Mouse (Mus musculus) heart, embryonic 10.5 days (tissue): Measurements from ENCODE around the gene Cdkl5. TPM values are rescaled to one million over a fixed set of nuclear protein-coding genes. Genes with fewer than 3 reads are reported as not detected.

ENCODE experiments used
- DNase-seq: peaks from one replicate; pipeline ENCODE4 v3.0.0-alpha.2; 2017; ENCODE audit warnings: low spot score
- H3K27ac ChIP-seq: fragments of 300-500 bp; sonication (generic); 2 replicates; pipeline ENCODE4 v1.5.1; 2016; ENCODE audit warnings: mild to moderate bottlenecking
- H3K27me3 ChIP-seq: fragments of 300-500 bp; sonication (generic); 2 replicates; pipeline ENCODE4 v1.6.1; 2016; ENCODE audit warnings: mild to moderate bottlenecking; ENCODE audit not compliant: poor library complexity, insufficient read depth, severe bottlenecking
- H3K36me3 ChIP-seq: fragments of 300-500 bp; sonication (generic); 2 replicates; pipeline ENCODE4 v1.6.1; 2016; ENCODE audit warnings: mild to moderate bottlenecking, moderate library complexity
- H3K4me1 ChIP-seq: fragments of 300-500 bp; sonication (generic); 2 replicates; pipeline ENCODE4 v1.6.1; 2016; ENCODE audit warnings: mild to moderate bottlenecking
- H3K4me3 ChIP-seq: fragments of 300-500 bp; sonication (generic); 2 replicates; pipeline ENCODE4 v1.5.1; 2016; ENCODE audit warnings: mild to moderate bottlenecking, moderate library complexity
- H3K9me3 ChIP-seq: fragments of 300-500 bp; sonication (generic); 2 replicates; pipeline ENCODE4 v1.6.1; 2016; ENCODE audit warnings: mild to moderate bottlenecking, moderate library complexity
- WGBS: fragments of 180-500 bp; shearing (Covaris S2); methylation state at CpG from one replicate; pipeline ENCODE4 v1.1.7; 2016; 5-methylcytosine and 5-hydroxymethylcytosine counted together
- polyA plus RNA-seq: library from polyadenylated mRNA; unstranded; fragments of >200 nt; fragmentation: Nextera tagmentation; extraction: Ambion mirVana; gene quantifications from 2 replicates; pipeline ENCODE4 v1.2.1, GENCODE M21; 2016

The Cdkl5 gene
- polyA plus RNA-seq, 1 experiment from 2014 or later, result 1.6 TPM

DNA sequence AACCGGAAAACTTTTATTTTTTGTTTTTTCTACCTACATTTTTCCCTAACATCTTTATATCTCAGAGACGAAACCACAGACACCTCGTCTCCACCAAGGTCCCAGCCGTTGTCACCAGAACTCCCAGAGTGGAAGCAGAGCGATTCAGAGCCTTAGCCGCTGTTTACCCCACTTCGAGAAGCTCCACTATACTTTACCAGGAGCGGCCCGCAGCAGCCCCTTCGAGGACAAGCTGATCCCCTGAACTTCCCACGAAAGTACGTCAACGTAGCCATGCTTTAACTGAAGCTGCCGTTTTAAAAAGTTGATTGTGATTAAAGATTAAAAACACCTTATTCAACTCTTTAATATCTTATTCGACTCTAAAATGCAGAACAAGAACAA lies 228.3 kb downstream of the Cdkl5 start:
- Histone ChIP-seq H3K27me3 (peaks cover 14% of the 10 kb centered on the region; the same call in 1 of the 2 replicates), H3K4me3 (peak overlapping the region; percentile 58), H3K9me3 (no peaks in the 10 kb centered on the region), H3K27ac (peak overlapping the region; percentile 72; the same call in 1 of the 2 replicates), H3K36me3 (no peaks in the 10 kb centered on the region), H3K4me1 (no peaks in the 10 kb centered on the region)
- DNase-seq, result peak; percentile 76
- WGBS, result 32% methylated on average over 15 of the region's 15 CpGs

DNA sequence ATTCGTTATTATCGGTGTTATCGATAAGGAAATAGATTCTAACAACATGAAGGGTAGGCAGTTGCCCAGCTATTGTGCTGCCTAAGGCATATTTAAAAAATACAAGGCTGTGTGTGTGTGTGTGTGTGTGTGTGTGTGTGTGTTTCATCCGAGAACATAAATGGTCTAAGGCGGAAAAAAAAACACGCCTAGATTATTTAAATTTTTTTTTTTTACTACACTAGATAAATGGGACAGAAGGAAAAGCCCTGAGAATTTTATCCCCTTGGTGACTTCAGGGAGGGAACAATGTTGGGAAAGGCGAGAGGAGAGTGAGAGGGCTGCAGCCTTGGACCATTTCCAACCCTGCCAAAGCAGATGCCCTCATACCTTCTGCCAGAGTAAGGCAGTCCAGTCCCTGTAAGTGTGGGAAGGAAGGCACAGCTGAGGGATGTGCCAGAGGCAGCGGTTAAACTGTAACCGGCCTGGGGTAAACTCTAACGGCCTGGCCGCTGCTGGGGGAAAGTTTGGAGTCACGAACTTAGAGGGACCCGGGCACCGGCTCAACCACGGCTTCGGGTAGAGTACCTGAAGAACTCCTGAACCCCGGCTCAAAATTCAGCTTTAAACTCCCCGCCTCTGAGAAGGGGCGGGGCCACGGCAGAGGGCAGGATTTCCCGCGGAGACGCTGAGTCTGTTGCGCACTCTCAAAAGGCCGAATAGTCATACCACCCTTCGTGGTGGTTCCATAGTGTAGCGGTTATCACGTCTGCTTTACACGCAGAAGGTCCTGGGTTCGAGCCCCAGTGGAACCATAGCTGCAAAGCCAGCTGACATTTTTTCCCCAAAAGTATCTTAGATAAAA lies 228.9 kb downstream of the Cdkl5 start:
- WGBS, result 24% methylated on average over 30 of the region's 30 CpGs
- Histone ChIP-seq H3K27me3 (peaks cover 7% of the 10 kb centered on the region; the same call in 1 of the 2 replicates), H3K27ac (no peak overlapping the region; the same call in 1 of the 2 replicates), H3K36me3 (no peaks in the 10 kb centered on the region), H3K4me1 (no peaks in the 10 kb centered on the region), H3K9me3 (no peaks in the 10 kb centered on the region), H3K4me3 (peak overlapping the region; percentile 58)
- DNase-seq, result peak; percentile 85

DNA sequence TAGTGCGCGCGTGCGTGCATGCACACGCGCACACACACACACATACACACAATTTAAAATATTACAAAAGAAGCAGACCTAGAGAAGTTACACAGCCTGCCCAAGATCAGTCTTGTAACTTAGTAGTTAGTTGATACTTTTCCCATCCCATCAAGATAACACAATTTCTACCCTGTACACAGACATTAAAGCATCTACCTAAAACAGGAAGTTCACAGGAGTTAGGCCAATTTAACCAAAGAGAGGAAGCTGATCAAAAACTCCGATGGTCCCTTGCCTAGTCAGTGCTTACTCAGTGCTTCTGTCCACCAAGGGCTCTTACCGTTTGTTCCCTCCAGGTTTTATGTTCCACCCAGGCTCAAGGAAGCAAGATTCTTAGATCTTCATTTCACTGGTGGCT lies 243.7 kb downstream of the Cdkl5 start:
- no peak for DNase-seq
- WGBS, result 92% methylated on average over 8 of the region's 8 CpGs

DNA sequence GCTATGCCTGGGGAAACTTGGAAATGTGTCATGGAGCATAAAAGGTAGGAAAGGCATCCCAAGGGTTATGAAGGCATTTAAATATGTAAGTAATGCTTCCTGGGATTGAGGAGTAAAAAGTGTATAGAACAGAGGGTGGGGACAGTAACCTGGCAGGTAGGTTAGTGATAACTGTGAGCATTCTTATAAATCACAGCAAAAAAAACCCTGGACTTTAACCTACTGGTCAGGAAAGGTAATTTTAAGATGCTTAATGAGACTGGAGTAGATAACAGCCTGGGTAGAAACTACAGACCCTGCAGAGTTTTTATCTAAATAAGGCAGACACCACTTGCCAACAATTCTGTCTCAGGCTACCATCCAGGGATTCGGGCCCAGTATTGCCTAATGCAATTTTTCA lies 245.9 kb downstream of the Cdkl5 start:
- 53% methylated on average over 1 of the region's 1 CpGs for WGBS
- no peaks in the 10 kb centered on the region for H3K27me3 ChIP-seq
- H3K36me3 ChIP-seq, result no peaks in the 10 kb centered on the region
- H3K9me3 ChIP-seq, result no peaks in the 10 kb centered on the region
- no peak for DNase-seq
- no peaks in the 10 kb centered on the region for H3K4me1 ChIP-seq
- no peak overlapping the region for H3K27ac ChIP-seq
- no peak overlapping the region for H3K4me3 ChIP-seq

More for the DNA sequence above, 243.7 kb downstream of the Cdkl5 start:
- Histone ChIP-seq H3K27me3 (no peaks in the 10 kb centered on the region), H3K36me3 (no peaks in the 10 kb centered on the region), H3K27ac (no peak overlapping the region), H3K9me3 (no peaks in the 10 kb centered on the region), H3K4me1 (no peaks in the 10 kb centered on the region), H3K4me3 (no peak overlapping the region)

DNA sequence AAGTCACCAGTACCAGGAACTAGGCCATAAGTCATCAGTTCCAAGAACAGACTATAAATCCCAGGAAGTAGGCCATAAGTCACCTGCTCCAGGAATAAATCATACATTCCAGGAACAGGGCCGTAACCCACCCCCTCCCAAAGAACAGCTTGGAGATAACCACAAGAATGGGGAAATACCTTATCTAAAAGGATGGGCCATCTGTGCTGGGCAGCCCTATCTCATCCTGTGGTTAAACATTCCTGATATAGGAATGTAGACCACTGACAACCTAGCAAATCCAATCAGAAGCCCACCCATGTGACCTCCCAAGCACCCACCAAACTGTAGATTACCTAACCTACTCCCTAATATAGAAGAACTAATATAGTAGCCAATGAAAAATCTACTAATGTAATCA lies 249.1 kb downstream of the Cdkl5 start:
- Histone ChIP-seq H3K4me1 (no peaks in the 10 kb centered on the region), H3K36me3 (no peaks in the 10 kb centered on the region), H3K4me3 (no peak overlapping the region), H3K27ac (no peak overlapping the region), H3K9me3 (no peaks in the 10 kb centered on the region), H3K27me3 (no peaks in the 10 kb centered on the region)
- 57% methylated on average over 1 of the region's 1 CpGs for WGBS
- no peak for DNase-seq

DNA sequence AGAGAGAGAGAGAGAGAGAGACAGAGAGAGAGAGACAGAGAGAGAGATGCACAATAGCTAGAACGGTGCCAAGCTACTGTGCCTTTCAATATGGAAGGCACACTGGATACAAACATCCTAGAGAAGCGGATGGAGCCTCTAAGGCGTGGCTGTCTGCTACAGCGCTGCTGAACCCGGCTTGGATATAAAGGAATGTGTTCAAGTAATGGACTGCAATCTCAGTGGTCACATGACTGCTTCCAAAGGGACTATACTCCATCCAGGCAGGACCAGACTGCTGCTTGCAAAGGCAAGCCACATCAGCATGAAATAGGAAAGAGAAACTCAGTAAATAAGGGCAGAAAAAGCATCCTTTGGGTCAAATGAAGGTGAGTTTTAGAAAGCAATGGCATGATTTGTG lies 258.9 kb downstream of the Cdkl5 start, which contains the start of gene Ppef1:
Ppef1 (minus strand) TSS at position 116 of the 400 bp plus-strand sequence.
- no peaks in the 10 kb centered on the region for H3K9me3 ChIP-seq
- H3K4me3 ChIP-seq, result no peak within 1 kb of the TSS
- DNase-seq, result no peak
- no peaks in the 10 kb centered on the region for H3K4me1 ChIP-seq
- WGBS, result 73% methylated on average over 5 of the region's 5 CpGs
- peaks cover 4% of the 10 kb centered on the region; the same call in 1 of the 2 replicates for H3K27me3 ChIP-seq
- H3K36me3 ChIP-seq, result no peaks in the 10 kb centered on the region
- no peak within 1 kb of the TSS for H3K27ac ChIP-seq

Other genes starting within 250 kb of the Cdkl5 start
- gene Rs1, start 226.7 kb downstream of the Cdkl5 start, polyA plus RNA-seq, result not detected in 2 replicates
- 0.20 and 0.48 TPM in 2 replicates for gene Gja6, start 87.7 kb downstream of the Cdkl5 start, polyA plus RNA-seq
- 2.5 and 2.7 TPM in 2 replicates for gene Scml2, start 122.5 kb upstream of the Cdkl5 start, polyA plus RNA-seq